ENCODE assay signal across 15 mouse cellular contexts in genomic region chr4:98758872-98759518, GRCm38 (mm10). TPM values are rescaled to one million over a fixed set of nuclear protein-coding genes. Genes with fewer than 3 reads are reported as not detected.
DNase-seq lines count a peak whose midpoint lies in the region; ATAC-seq lines count a peak whose summit lies in the region.
"Had no signal": no experiment of that assay in that cellular context is flagged by ENCODE, and none has a peak within 500 bp of the region (broad histone marks: within the 10 kb centered on the region; RNA-seq: fewer than 3 reads in every experiment).

No protein-coding gene starts in this region.

- no peak for DNase-seq in hindbrain, embryonic 11.5 days (ENCODE audit: low spot score)
- DNase-seq in lung, postnatal 14 days, result no peak
- DNase-seq in embryonic facial prominence, embryonic 11.5 days (ENCODE audit: low spot score), result no peak
- no peak for DNase-seq in spleen, postnatal 4 days (ENCODE audit: low spot score in 2 of 2)
- no peak for DNase-seq in gastrocnemius, adult 8-10 months (ENCODE audit: low spot score in 2 of 2)
- DNase-seq: adrenal gland, postnatal 25 days; right cerebral cortex, adult 18-20 months had no signal

- no peaks in the 10 kb centered on the region for H3K27me3 ChIP-seq in hindbrain, embryonic 12.5 days
- H3K27me3 ChIP-seq in hindbrain, embryonic 11.5 days (ENCODE audit: control insufficient read depth, insufficient read depth, low read length), result no peaks in the 10 kb centered on the region
- no peaks in the 10 kb centered on the region for H3K27me3 ChIP-seq in lung, embryonic 16.5 days (ENCODE audit: control insufficient read depth, insufficient read depth, low read depth, low read length)
- no peaks in the 10 kb centered on the region for H3K27me3 ChIP-seq in embryonic facial prominence, embryonic 11.5 days (ENCODE audit: control insufficient read depth, insufficient read depth, low read length)
- H3K27me3 ChIP-seq in hindbrain, embryonic 16.5 days (replicated peaks; ENCODE audit: control insufficient read depth, insufficient read depth, low read length), result no peaks in the 10 kb centered on the region

- WGBS in hindbrain, embryonic 12.5 days, result 84% methylated on average over 3 of the region's 3 CpGs
- 90% methylated on average over 3 of the region's 3 CpGs for WGBS in hindbrain, embryonic 11.5 days
- WGBS in lung, embryonic 16.5 days, result 57% methylated on average over 3 of the region's 3 CpGs
- 77% methylated on average over 3 of the region's 3 CpGs for WGBS in embryonic facial prominence, embryonic 11.5 days
- 62% methylated on average over 3 of the region's 3 CpGs for WGBS in hindbrain, embryonic 16.5 days

- H3K36me3 ChIP-seq in hindbrain, embryonic 12.5 days, result no peaks in the 10 kb centered on the region
- H3K36me3 ChIP-seq in hindbrain, embryonic 11.5 days (ENCODE audit: control insufficient read depth, insufficient read depth, low read length), result no peaks in the 10 kb centered on the region
- H3K36me3 ChIP-seq in lung, embryonic 16.5 days (ENCODE audit: control insufficient read depth, insufficient read depth, low read length), result peaks cover 10% of the 10 kb centered on the region
- peaks cover 4% of the 10 kb centered on the region; the same call in 1 of the 2 replicates for H3K36me3 ChIP-seq in embryonic facial prominence, embryonic 11.5 days (replicated peaks; ENCODE audit: control insufficient read depth, insufficient read depth, low read depth, low read length)
- no peaks in the 10 kb centered on the region for H3K36me3 ChIP-seq in hindbrain, embryonic 16.5 days (ENCODE audit: control insufficient read depth, insufficient read depth, low read length)

- peaks cover 16% of the 10 kb centered on the region for H3K4me1 ChIP-seq in hindbrain, embryonic 12.5 days
- no peaks in the 10 kb centered on the region; the same call in none of the 2 replicates for H3K4me1 ChIP-seq in hindbrain, embryonic 11.5 days (replicated peaks; ENCODE audit: control insufficient read depth, insufficient read depth, low read length)
- H3K4me1 ChIP-seq in lung, embryonic 16.5 days (replicated peaks; ENCODE audit: control insufficient read depth, insufficient read depth, low read length), result 0 out of 2 replicates have a peak, but pooled peaks cover 4% of the 10 kb centered on the region
- H3K4me1 ChIP-seq in embryonic facial prominence, embryonic 11.5 days (ENCODE audit: control insufficient read depth, insufficient read depth, low read length), result no peaks in the 10 kb centered on the region
- peaks cover 9% of the 10 kb centered on the region for H3K4me1 ChIP-seq in hindbrain, embryonic 16.5 days (ENCODE audit: control insufficient read depth, insufficient read depth, low read depth, low read length)

- H3K9ac ChIP-seq in hindbrain, embryonic 12.5 days, result no peak overlapping the region
- no peak overlapping the region for H3K9ac ChIP-seq in hindbrain, embryonic 11.5 days (ENCODE audit: low read depth, low read length)
- no peak overlapping the region; the same call in 1 of the 2 replicates for H3K9ac ChIP-seq in lung, embryonic 16.5 days (ENCODE audit: low read length)
- H3K9ac ChIP-seq in embryonic facial prominence, embryonic 11.5 days (replicated peaks; ENCODE audit: low read length), result no peak overlapping the region
- H3K9ac ChIP-seq in hindbrain, embryonic 16.5 days (ENCODE audit: low read depth, low read length), result no peak overlapping the region

- H3K27ac ChIP-seq in hindbrain, embryonic 12.5 days, result peak overlapping the region; percentile 19; the same call in 1 of the 2 replicates
- H3K27ac ChIP-seq in hindbrain, embryonic 11.5 days (ENCODE audit: low read depth, low read length), result no peak overlapping the region; the same call in 1 of the 2 replicates
- H3K27ac ChIP-seq in lung, embryonic 16.5 days (ENCODE audit: low read length), result peak overlapping the region; percentile 80
- H3K27ac ChIP-seq in embryonic facial prominence, embryonic 11.5 days (replicated peaks; ENCODE audit: low read depth, low read length), result no peak overlapping the region
- H3K27ac ChIP-seq in hindbrain, embryonic 16.5 days (ENCODE audit: low read depth, low read length), result peak overlapping the region; percentile 46; the same call in 1 of the 2 replicates

- no peak overlapping the region for H3K4me3 ChIP-seq in hindbrain, embryonic 12.5 days
- H3K4me3 ChIP-seq in hindbrain, embryonic 11.5 days (ENCODE audit: low read depth, low read length), result no peak overlapping the region
- no peak overlapping the region for H3K4me3 ChIP-seq in lung, embryonic 16.5 days (ENCODE audit: low read length)
- H3K4me3 ChIP-seq in embryonic facial prominence, embryonic 11.5 days (ENCODE audit: low read depth, low read length), result no peak overlapping the region
- no peak overlapping the region for H3K4me3 ChIP-seq in hindbrain, embryonic 16.5 days (ENCODE audit: low read length)

- H3K4me2 ChIP-seq in hindbrain, embryonic 12.5 days (replicated peaks), result no peak overlapping the region
- no peak overlapping the region for H3K4me2 ChIP-seq in hindbrain, embryonic 11.5 days (replicated peaks; ENCODE audit: low read depth, low read length)
- H3K4me2 ChIP-seq in lung, embryonic 16.5 days (ENCODE audit: low read depth, low read length), result no peak overlapping the region
- no peak overlapping the region for H3K4me2 ChIP-seq in embryonic facial prominence, embryonic 11.5 days (ENCODE audit: low read depth, low read length)
- H3K4me2 ChIP-seq in hindbrain, embryonic 16.5 days (ENCODE audit: low read length), result no peak overlapping the region

- H3K9me3 ChIP-seq in hindbrain, embryonic 12.5 days (replicated peaks), result no peaks in the 10 kb centered on the region
- H3K9me3 ChIP-seq in hindbrain, embryonic 11.5 days (ENCODE audit: control insufficient read depth, low read length), result no peaks in the 10 kb centered on the region
- H3K9me3 ChIP-seq in lung, embryonic 16.5 days (ENCODE audit: control insufficient read depth, low read length), result no peaks in the 10 kb centered on the region
- H3K9me3 ChIP-seq in embryonic facial prominence, embryonic 11.5 days (replicated peaks; ENCODE audit: control insufficient read depth, low read length), result no peaks in the 10 kb centered on the region
- no peaks in the 10 kb centered on the region for H3K9me3 ChIP-seq in hindbrain, embryonic 16.5 days (ENCODE audit: control insufficient read depth, low read length)

- no peak for ATAC-seq in hindbrain, embryonic 12.5 days (ENCODE audit: low FRiP score)
- ATAC-seq in hindbrain, embryonic 11.5 days (ENCODE audit: low FRiP score), result no peak
- peak; percentile 27 for ATAC-seq in lung, embryonic 16.5 days (ENCODE audit: low read depth)
- ATAC-seq in embryonic facial prominence, embryonic 11.5 days (replicated peaks; ENCODE audit: insufficient number of reproducible peaks, low FRiP score, low TSS enrichment, low read depth), result 0 out of 2 replicates have a peak, but pooled peaks have one; percentile 54
- ATAC-seq in hindbrain, embryonic 16.5 days, result no peak

RNA-seq across cellular contexts. Expression of gene L1td1, which starts 32.5 kb away (rescaled TPM):
- polyA plus RNA-seq in hindbrain, embryonic 12.5 days (2016; fragmentation: Nextera tagmentation; extraction: Ambion mirVana), result 0.30 and 0.36 TPM in 2 replicates
- polyA plus RNA-seq in hindbrain, embryonic 11.5 days (2014; fragmentation: Nextera tagmentation; extraction: Ambion mirVana), result 0.68 TPM in 1 of 2 replicates, not detected in the other
- 0.09 and 0.18 TPM in 2 replicates for polyA plus RNA-seq in lung, embryonic 16.5 days (2015; fragmentation: Nextera tagmentation; extraction: Ambion mirVana)
- 0.24 and 0.32 TPM in 2 replicates for polyA plus RNA-seq in embryonic facial prominence, embryonic 11.5 days (2014; fragmentation: Nextera tagmentation; extraction: Ambion mirVana)
- 0.17 TPM in 1 of 2 replicates, not detected in the other for polyA plus RNA-seq in hindbrain, embryonic 16.5 days (2015; fragmentation: Nextera tagmentation; extraction: Ambion mirVana)
- not detected for total RNA-seq in gastrocnemius, adult 8-10 months (2022)
- total RNA-seq: adrenal gland, postnatal 25 days; gastrocnemius, postnatal 4 days; layer of hippocampus, adult 18-20 months; MEL had no signal
- polyA plus RNA-seq: heart, embryonic 14.5 days; spleen, adult 2 months had no signal

RNA-seq across cellular contexts. Expression of gene Kank4, which starts 58.3 kb away (rescaled TPM):
- polyA plus RNA-seq in hindbrain, embryonic 12.5 days (2016; fragmentation: Nextera tagmentation; extraction: Ambion mirVana), result 1.5 and 1.7 TPM in 2 replicates
- polyA plus RNA-seq in hindbrain, embryonic 11.5 days (2014; fragmentation: Nextera tagmentation; extraction: Ambion mirVana), result 1.4 and 1.7 TPM in 2 replicates
- 2.5 and 3.3 TPM in 2 replicates for polyA plus RNA-seq in lung, embryonic 16.5 days (2015; fragmentation: Nextera tagmentation; extraction: Ambion mirVana)
- 3.3 and 3.9 TPM in 2 replicates for polyA plus RNA-seq in embryonic facial prominence, embryonic 11.5 days (2014; fragmentation: Nextera tagmentation; extraction: Ambion mirVana)
- 0.55 and 0.61 TPM in 2 replicates for polyA plus RNA-seq in hindbrain, embryonic 16.5 days (2015; fragmentation: Nextera tagmentation; extraction: Ambion mirVana)
- 1 to 10 TPM in 2 of 4 experiments, under 1 TPM in 2; 0.43 to 1.4 (median 0.86) TPM for total RNA-seq in gastrocnemius, adult 8-10 months (2022)
- total RNA-seq: MEL had no signal

Comparison
In these comparisons a context has a peak if more than half of its experiments do, and no peak if none do; other contexts are left out.
1. H3K27ac ChIP-seq: peak in hindbrain, embryonic 12.5 days (single experiment), lung, embryonic 16.5 days (single experiment) and hindbrain, embryonic 16.5 days (single experiment); none in hindbrain, embryonic 11.5 days (single experiment) and embryonic facial prominence, embryonic 11.5 days (single experiment).
2. ATAC-seq: peak in lung, embryonic 16.5 days (single experiment) and embryonic facial prominence, embryonic 11.5 days (single experiment); none in hindbrain, embryonic 12.5 days (single experiment), hindbrain, embryonic 11.5 days (single experiment) and hindbrain, embryonic 16.5 days (single experiment).